Mouse (Mus musculus): ENCODE results near the gene Cyp8b1. TPM values are rescaled to one million over a fixed set of nuclear protein-coding genes. Genes with fewer than 3 reads are reported as not detected.

Gene Cyp8b1
- total RNA-seq, 1 experiment from 2014 or later: 10.7 TPM

DNA sequence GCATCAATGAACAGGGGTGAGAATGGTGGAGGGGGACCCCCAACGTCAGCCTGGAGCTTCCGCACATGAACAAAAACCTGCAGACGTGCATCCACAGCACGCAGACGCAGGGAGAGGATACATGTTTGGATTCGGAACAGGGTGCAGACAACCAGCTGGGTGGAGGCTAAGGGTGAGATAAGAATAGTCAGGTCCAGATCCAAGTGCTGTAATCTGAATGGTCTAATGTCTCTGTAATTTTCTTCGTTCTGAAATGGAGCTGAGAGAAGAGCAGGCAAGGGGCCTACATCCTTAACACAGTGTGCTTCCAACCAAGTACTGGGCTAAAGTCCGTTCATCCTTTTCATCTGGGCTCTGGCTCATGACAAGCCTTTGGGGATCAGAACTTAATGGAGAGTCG is 24.8 kb downstream of the Cyp8b1 start:
- DNase-seq: peak; percentile 3

DNA sequence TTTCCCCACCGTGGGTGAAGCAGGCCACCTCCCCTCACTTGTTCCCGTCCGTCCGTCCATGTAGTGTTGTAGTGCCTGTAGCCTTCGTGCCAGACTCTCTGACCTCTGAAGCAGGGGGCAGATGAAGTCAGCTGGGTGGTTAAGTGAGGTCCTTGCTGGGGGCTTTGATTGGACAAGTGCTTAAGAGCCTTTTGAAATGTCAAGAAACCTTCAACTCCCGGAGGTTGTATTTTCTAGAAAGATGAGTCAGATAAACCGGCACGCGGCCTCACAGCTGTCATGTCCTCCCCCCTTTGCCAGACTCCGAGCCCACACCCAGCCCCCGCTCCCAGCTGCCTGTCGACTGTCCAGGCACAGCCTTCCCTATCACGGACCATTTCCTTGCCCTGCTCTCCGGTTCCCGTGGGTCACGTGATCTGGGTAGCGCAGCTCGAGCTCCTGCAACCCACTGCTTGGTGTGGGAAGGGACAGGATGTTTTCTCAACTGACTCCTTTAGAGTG is 25.6 kb downstream of the Cyp8b1 start:
- peak; percentile 90 for DNase-seq

DNA sequence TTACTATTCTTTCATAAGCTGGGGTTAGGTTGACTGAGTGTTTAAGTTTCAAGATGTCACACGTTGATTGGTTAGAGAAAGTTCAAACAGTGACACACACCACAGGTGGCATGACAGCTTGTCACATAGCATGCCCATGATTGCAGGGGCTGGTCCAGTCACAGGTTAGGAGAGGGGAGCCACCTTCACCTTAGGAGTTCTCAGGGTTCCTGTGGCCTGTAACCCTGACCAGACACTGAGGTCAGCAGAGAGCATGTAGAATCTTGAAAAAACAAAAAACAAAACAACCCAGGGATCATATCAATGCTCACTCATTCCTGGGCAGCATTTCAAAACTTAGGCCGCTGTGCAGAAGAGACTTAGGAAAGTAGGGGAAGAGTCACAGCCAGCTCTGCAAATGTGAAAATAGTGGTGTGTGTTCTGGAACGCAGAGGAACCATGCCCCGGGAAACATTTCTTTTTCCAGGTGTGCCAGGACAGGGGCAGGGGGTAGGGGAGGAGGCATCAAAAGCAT is 26.1 kb downstream of the Cyp8b1 start:
- peak; percentile 63 for DNase-seq

DNA sequence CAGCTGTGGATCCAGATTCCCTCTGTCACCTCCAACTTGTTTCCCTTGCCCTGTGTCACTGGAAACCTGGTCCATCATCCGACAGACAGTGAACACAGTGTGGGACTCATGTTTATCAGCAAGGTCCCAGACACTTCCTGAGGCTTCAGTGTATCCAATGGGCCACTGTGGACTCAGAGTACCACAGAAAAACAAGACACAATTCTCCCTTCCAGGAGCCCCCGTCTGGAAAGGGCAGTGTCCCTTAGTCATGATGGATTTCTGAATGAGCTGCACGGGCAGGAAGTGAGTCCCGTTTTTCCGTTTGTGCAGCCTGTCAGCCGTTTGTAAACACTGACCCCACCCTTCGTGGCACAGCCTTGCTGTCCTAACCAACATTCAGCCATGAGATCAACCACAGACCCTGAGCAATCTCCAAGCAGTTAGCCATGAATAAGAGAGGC is 34.1 kb downstream of the Cyp8b1 start:
- peak; percentile 32 for DNase-seq

DNA sequence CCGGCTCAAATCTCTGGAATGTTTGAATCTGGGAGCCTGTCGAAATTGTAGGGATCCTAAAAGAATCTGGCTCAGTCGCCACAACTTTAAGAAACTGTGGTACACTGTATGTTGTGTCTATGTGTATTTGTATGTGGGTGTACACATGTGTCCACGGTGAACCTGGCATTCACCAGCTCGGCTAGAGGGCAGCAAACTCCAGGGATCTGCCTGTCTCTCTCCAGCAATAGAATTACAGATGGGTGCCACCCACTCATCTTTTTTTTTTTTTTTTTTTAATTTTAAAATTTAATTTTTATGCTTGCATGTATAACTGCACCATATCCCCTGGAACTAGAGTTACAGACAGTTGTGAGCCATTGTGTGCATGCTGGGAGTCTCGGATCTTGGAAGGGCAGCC is 34.8 kb downstream of the Cyp8b1 start:
- peak; percentile 40 for DNase-seq

DNA sequence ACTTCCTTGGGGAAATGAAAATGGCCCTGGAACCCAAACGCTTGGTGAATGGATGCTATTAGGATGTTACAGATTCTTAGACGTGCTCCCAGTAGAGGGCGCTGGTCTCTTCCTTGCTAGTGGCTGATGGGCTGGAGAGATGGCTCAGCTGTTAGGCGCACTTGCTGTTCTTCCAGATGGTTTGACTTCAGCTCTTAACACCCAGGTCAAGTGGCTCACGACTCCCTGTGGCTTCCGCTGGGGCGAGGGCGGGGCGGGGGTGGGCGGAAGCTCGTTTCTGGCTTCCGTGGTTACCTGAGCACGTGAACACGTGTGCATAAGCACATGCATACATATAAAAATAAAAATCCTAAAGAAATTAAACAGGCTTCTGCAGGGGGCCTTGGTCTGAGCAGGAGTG is 35.3 kb downstream of the Cyp8b1 start:
- DNase-seq: peak; percentile 87

DNA sequence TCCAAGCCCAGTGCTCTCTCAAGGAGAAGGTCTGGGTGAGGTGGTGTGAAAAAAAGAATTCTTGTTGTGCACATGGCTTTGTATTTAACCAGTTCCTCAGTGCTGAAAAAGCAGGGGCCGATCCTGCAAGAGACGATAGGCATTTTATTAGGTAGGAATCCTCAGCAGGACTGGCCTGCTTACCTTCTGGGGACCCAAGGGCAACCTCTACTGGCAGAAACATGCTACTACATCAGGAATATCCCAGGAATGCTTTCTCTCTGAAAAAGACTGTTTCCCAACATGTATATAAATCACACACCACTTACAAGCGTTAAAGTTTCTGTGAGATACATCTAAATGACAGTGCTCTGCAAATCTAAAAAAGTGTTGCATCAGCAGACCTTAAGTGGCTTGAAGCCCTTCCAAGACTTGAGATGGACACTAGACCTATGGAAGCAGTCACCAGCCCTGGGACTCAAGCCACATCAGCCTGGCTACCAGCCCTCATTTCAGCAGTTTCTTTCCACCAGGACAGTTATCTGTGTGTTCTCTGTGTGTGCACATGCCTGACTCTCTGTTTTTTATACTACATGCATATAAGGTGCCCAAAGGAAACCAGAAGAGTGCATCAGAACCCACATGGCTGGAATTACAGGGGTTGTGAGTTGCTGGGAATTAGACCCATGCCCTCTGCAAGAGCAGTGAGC is 38.9 kb downstream of the Cyp8b1 start:
- DNase-seq: peak; percentile 78

DNA sequence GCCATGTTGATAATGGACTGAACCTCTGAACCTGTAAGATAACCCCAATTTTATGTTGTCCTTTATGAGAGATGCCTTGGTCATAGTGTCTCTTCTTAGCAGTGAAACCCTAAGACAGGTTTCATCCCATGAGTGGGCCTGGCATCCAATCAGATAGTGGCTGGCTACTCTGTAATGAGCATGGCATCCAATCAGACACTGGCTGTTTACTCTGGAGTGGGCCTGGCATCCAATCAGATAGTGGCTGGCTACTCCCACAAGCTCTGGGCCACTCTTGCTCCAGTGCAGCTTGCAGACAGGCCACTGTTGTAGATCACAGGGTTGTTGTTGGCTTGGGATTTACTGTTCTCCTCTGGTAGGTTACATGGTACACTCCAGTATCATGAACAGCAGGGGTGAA is 42.5 kb downstream of the Cyp8b1 start:
- no peak for DNase-seq

DNA sequence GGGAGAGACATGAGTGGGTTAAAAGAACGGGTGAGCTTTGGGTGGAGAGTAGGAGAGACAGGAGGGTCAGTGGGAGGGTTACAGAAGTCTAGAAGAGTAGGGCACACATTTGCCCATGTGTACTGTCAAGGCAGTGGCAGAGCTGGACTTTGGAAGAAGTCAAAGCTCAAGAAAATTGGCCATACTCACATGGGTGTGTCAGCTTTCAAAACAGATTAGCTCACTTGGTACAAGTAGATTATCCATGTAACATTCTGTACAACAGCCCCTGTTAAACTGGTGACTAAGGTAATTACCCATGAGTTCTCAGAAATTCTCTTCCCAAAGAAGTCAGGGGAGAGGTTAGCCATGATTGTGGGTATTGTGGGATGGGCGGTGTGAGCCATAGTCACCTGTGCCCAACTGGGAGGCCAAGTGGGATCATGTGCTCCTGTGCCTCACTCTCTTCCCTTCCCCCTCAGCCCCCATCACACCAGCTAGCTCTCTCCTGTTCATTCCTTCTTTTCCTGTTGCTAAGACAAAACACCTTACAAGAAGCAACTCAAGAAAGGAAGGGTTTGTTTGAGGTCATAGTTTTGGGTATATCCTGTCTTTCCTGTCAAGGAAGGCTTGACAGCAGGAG is 43.9 kb downstream of the Cyp8b1 start:
- no peak for DNase-seq

DNA sequence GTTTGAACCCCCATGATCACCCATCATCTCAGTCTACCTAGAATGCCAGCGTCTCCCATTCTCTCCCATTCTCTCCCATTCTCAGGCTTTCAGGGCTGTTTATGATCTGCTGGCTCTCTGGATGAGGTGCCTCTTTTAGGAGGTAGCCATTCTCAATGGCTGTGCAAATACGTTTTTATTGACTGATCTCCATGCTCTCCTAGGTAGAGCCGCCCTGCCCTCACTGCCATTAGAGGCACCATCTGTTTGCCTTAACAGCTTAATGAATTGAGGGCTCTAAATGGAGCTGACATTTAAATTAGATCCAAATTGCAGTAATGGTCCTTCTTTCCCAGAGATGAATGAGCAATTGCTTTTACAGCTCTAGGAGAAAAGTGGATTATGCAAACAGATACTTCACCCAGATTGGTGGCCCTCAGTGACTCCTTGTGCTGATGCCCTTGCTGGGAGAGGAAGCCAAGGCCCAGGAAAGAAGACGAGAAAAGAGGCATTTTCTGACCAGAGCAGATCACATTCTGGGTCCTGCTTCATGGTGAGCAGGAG is 46.1 kb downstream of the Cyp8b1 start:
- DNase-seq: no peak

DNA sequence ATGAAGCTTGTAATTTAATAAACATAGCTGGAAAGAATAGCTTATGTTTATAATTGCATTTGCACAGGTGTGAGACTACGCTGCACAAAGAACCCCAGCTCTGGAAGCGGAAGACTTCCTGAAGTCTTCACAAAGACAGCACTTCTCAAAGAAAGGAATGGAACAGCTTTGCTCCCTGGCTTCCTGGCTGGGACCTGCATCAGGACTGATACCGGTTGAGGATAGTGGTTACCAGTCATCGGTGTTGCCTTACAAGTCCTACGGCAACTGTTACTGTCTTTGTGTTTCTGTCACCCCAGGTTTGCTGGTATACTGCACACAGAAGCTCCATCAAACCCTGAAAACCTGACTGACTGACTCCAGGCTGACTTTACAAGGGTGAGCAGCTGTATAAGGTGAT is 46.7 kb downstream of the Cyp8b1 start:
- DNase-seq: no peak

DNA sequence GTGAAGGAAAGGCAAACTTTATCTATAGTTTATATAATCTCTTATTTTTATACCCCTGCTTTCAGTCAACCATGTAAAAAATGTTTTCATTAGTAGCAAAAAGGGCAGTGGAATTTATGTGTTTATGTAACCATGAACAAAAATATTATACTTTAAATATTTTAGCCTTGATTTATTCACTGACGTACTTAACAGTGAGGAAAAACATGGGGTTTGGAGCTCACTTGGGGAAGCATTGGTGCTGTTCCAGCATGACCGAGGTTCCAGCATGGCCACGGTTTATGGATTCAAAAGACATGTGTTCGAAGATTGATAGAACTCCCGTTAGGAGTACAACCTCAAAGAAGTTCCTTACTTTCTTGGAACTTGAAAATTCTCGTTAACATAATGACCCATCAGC is 47.9 kb downstream of the Cyp8b1 start:
- DNase-seq: peak; percentile 1

DNA sequence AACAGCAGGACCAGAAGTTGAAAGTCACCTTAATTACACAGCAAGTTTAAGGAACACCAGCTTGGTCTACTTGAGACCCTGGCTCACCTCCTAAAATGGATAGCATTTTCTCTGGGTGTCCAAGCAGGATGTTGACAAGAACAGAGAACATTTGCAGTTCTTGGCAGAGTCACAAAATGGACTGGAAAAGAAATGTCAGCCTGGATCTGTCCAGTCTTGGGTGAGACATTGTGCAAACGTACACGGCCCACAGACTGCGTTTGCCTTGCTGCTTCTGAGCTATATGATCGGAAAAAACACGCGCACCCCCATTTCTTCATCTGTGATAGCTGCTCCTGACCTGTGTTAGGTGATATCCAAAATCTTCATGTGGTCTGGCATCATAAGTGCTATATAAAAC is 48.5 kb downstream of the Cyp8b1 start:
- peak; percentile 3 for DNase-seq

DNA sequence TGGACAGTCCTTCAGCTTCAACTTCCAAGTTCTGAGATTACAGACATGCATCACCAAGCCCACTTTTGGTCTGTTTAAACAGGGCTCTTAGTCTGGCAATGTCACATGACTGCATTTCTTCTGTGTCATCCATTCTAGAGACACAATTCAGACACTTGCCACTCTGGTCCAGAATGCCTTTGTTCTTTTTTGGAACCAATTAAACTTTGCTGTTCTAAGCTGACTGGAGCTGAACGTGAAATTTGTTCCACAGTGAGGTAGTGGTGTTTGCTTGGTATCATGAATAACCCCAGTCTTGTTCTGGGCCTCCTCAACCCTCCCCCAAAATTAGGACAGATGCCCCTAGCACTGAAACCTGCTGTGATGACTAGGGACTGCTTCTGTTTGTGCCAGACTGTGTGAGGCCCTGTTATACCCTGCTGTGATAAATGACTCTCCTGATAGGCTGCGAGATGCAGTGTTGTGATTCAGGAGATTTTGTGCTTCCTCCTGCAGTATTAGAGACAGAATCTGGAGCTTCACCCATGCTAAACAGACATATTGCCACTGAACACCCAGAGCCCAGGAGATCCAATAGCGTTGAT is 50.6 kb downstream of the Cyp8b1 start:
- DNase-seq: peak; percentile 11

DNA sequence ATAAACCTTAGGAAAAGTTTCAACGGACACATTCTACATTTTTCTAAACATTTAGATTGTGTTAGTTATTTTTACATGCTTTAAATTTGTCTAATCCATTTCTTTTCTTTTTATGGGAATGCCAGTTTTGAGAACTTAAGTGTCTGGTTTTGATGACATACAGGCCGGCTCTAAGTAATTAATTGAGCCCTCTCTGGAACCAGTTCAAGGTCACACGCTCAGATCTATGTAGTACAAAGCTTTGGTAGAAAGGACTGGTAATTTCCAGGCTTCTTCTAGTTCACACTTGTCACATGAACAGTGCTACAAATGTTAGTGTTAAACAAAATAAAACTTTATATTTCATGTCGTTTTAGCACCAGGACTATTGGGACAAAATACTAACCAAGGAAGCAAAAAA is 51.3 kb downstream of the Cyp8b1 start:
- DNase-seq: peak; percentile 47

Other genes starting within 250 kb of the Cyp8b1 start
- 4.2 and 6.5 TPM in 2 replicates for gene Sec22c, start 210.8 kb downstream of the Cyp8b1 start, total RNA-seq (2021)
- gene Ss18l2, start 206.0 kb downstream of the Cyp8b1 start, total RNA-seq (2021): 48.4 and 54.4 TPM in 2 replicates
- 78.1 and 84.8 TPM in 2 replicates for gene Nktr, start 197.1 kb downstream of the Cyp8b1 start, total RNA-seq (2021)
- 30.1 and 36.8 TPM in 2 replicates for gene Zfp651, start 157.0 kb downstream of the Cyp8b1 start, total RNA-seq (2021)
- not detected in 2 replicates for gene Klhl40, start 138.7 kb downstream of the Cyp8b1 start, total RNA-seq (2021)
- gene Hhatl, start 123.8 kb downstream of the Cyp8b1 start, total RNA-seq (2021): not detected in 2 replicates
- 0.86 and 1.1 TPM in 2 replicates for gene Ccdc13, start 76.8 kb downstream of the Cyp8b1 start, total RNA-seq (2021)
- gene Higd1a, start 57.9 kb downstream of the Cyp8b1 start, total RNA-seq (2021): 112 and 114 TPM in 2 replicates
- gene Ackr2, start 17.9 kb downstream of the Cyp8b1 start, total RNA-seq (2021): 1.4 and 2.1 TPM in 2 replicates
- gene Fam198a, start 34.7 kb upstream of the Cyp8b1 start, total RNA-seq (2021): 2.1 and 2.5 TPM in 2 replicates
- gene Pomgnt2, start 80.8 kb upstream of the Cyp8b1 start, total RNA-seq (2021): 12.6 and 15.7 TPM in 2 replicates
- gene Snrk, start 201.0 kb upstream of the Cyp8b1 start, total RNA-seq (2021): 275 and 291 TPM in 2 replicates

Measured in adrenal gland, postnatal 14 days (tissue).